Mouse (Mus musculus) liver, embryonic 16.5 days (tissue): ENCODE measurements around the gene Sema4b. TPM values are rescaled to one million over a fixed set of nuclear protein-coding genes. Genes with fewer than 3 reads are reported as not detected.

ENCODE experiments used
- ATAC-seq: fragments of 200-750 bp; cut with Nextera tagmentation; 2 replicates; pipeline ENCODE4 v1.8.0; 2017; ENCODE audit warnings: low read depth, mild to moderate bottlenecking, moderate number of reproducible peaks, moderate library complexity
- H3K27ac ChIP-seq: fragments of 300-500 bp; sonication (generic); 2 replicates; pipeline ENCODE4 v1.5.1; 2014; ENCODE audit warnings: mild to moderate bottlenecking, low read length
- H3K27me3 ChIP-seq: fragments of 300-500 bp; sonication (generic); 2 replicates; pipeline ENCODE4 v1.6.1; 2014; ENCODE audit warnings: low read depth, low read length, mixed read lengths; ENCODE audit not compliant: control insufficient read depth, insufficient read depth
- H3K36me3 ChIP-seq: fragments of 300-500 bp; sonication (generic); 2 replicates; pipeline ENCODE4 v1.6.1; 2014; ENCODE audit warnings: mild to moderate bottlenecking; ENCODE audit not compliant: control insufficient read depth, insufficient read depth
- H3K4me1 ChIP-seq: fragments of 300-500 bp; sonication (generic); 2 replicates; pipeline ENCODE4 v1.6.1; 2014; ENCODE audit warnings: low read depth, low read length, mixed read lengths; ENCODE audit not compliant: control insufficient read depth
- H3K4me2 ChIP-seq: fragments of 300-500 bp; sonication (generic); 2 replicates; pipeline ENCODE4 v1.6.1; 2014; ENCODE audit warnings: low read depth, low read length, mixed read lengths
- H3K4me3 ChIP-seq: fragments of 300-500 bp; sonication (generic); 2 replicates; pipeline ENCODE4 v1.5.1; 2014; ENCODE audit warnings: low read depth, mild to moderate bottlenecking, low read length
- H3K9ac ChIP-seq: fragments of 300-500 bp; sonication (generic); 2 replicates; pipeline ENCODE4 v1.6.1; 2014; ENCODE audit warnings: low read depth, low read length
- H3K9me3 ChIP-seq: fragments of 300-500 bp; sonication (generic); replicated peaks from 2 replicates; pipeline ENCODE4 v1.6.1; 2016; ENCODE audit warnings: low read length; ENCODE audit not compliant: control insufficient read depth
- WGBS: fragments of 180-500 bp; shearing (Covaris S2); extraction: QIAGEN DNeasy Blood & Tissue Kit; methylation state at CpG from one replicate; pipeline ENCODE4 v1.1.7; 2014; ENCODE audit not compliant: insufficient replicate concordance; 5-methylcytosine and 5-hydroxymethylcytosine counted together
- polyA plus RNA-seq: library from polyadenylated mRNA; unstranded; fragments of >200 nt; fragmentation: Nextera tagmentation; extraction: Ambion mirVana; gene quantifications from 2 replicates; pipeline ENCODE4 v1.2.1, GENCODE M21; 2015

Gene Sema4b
- polyA plus RNA-seq, 1 experiment from 2014 or later = 14.4 TPM

DNA sequence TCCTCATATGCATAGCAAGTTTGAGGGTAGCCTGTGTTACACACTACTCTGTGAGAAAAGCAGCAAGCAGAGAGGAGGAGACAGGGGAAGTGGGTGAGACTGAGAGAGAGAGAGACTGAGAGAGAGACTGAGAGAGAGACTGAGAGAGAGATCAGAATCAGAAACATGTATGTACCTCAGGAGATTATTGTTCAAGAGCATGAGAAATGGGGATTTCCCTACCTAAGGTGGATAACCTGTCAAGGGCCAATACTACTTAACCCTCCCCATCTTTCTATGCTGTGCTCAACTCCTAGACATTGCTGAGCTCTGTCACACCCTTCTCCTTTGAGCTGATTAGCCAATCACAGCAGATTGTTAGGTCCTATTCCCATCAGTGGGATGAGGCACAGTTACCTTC, 4.5 kb upstream of the Sema4b start:
- peaks cover 39% of the 10 kb centered on the region for H3K4me1 ChIP-seq
- H3K9ac ChIP-seq = no peak overlapping the region
- ATAC-seq = no peak
- no peaks in the 10 kb centered on the region for H3K36me3 ChIP-seq
- no peaks in the 10 kb centered on the region for H3K27me3 ChIP-seq
- H3K9me3 ChIP-seq = no peaks in the 10 kb centered on the region
- no peak overlapping the region for H3K4me3 ChIP-seq
- no peak overlapping the region for H3K27ac ChIP-seq
- no peak overlapping the region for H3K4me2 ChIP-seq

GRCm38 (mm10) chr7:80183466-80183865, 3.2 kb upstream of the Sema4b start:
- ATAC-seq = no peak
- peak overlapping the region; percentile 20; the same call in 1 of the 2 replicates for H3K27ac ChIP-seq
- WGBS = 94% methylated on average over 1 of the region's 1 CpGs

GRCm38 (mm10) chr7:80183969-80184368, 2.7 kb upstream of the Sema4b start:
- Histone ChIP-seq H3K9me3 (no peaks in the 10 kb centered on the region), H3K27ac (no peak overlapping the region), H3K4me3 (no peak overlapping the region), H3K4me2 (no peak overlapping the region), H3K9ac (no peak overlapping the region), H3K36me3 (no peaks in the 10 kb centered on the region), H3K27me3 (no peaks in the 10 kb centered on the region), H3K4me1 (peaks cover 51% of the 10 kb centered on the region)
- WGBS = 64% methylated on average over 5 of the region's 5 CpGs
- no peak for ATAC-seq

More at GRCm38 (mm10) chr7:80183466-80183865, 3.2 kb upstream of the Sema4b start:
- Histone ChIP-seq H3K4me3 (no peak overlapping the region), H3K9me3 (no peaks in the 10 kb centered on the region), H3K27me3 (no peaks in the 10 kb centered on the region), H3K9ac (no peak overlapping the region), H3K4me2 (no peak overlapping the region), H3K4me1 (peaks cover 51% of the 10 kb centered on the region), H3K36me3 (no peaks in the 10 kb centered on the region)

DNA sequence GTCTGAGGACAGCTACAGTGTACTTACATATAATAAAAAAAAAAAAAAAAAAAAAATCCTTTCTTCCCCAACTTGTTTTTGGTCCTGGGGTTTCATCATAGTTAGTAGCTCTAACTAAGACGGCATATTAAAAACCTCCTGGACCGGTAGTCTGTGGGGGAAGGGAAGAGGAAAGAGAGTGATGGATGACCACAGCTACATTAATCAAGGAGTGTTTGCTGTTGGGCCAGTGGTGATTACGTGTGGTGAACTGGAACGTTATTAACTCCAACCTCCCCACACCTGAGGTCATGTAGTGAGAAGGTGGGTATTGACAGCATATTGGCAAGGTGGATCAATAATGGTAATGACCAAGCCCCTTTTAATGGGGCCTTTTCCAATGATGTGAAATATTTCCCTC, 2.1 kb upstream of the Sema4b start:
- Histone ChIP-seq H3K9me3 (no peaks in the 10 kb centered on the region), H3K36me3 (no peaks in the 10 kb centered on the region), H3K27me3 (no peaks in the 10 kb centered on the region), H3K4me1 (peaks cover 51% of the 10 kb centered on the region), H3K4me2 (no peak overlapping the region), H3K27ac (0 out of 2 replicates have a peak overlapping the region, but pooled peaks have one; percentile 0), H3K9ac (no peak overlapping the region), H3K4me3 (no peak overlapping the region)
- ATAC-seq = no peak
- 58% methylated on average over 4 of the region's 4 CpGs for WGBS

- ATAC-seq = no peak
- WGBS = 41% methylated on average over 6 of the region's 6 CpGs
- Histone ChIP-seq H3K4me1 (peaks cover 51% of the 10 kb centered on the region), H3K27ac (peak overlapping the region; percentile 92), H3K9ac (no peak overlapping the region), H3K27me3 (no peaks in the 10 kb centered on the region), H3K9me3 (no peaks in the 10 kb centered on the region), H3K4me3 (no peak overlapping the region), H3K4me2 (no peak overlapping the region), H3K36me3 (no peaks in the 10 kb centered on the region)
Measured at GRCm38 (mm10) chr7:80184968-80185367, 1.7 kb upstream of the Sema4b start.

- H3K4me3 ChIP-seq = peak overlapping the region; percentile 72
- WGBS = 6% methylated on average over 8 of the region's 8 CpGs
Measured at GRCm38 (mm10) chr7:80186021-80186420, 620 bp upstream of the Sema4b start.

DNA sequence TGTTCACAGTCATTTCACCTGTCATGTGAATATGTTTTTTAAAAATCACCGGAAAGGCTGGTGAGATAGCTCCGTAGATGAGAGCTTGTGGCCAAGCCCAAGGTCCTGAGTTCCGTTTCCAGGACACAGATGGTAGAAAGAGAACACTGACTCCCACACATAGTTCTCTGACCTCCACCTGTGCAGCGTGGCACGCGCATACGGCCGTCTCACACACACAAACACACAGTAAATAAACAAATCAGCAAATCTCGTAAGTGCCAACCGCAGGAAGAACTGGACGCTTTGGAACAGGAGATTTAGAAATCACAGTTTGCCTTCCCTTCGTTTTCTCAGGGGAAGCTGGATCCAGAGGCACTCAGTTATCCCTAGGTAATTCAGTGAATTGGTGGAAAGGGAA, 860 bp downstream of the Sema4b start:
- peak overlapping the region; percentile 84 for H3K9ac ChIP-seq

More at GRCm38 (mm10) chr7:80186021-80186420, 620 bp upstream of the Sema4b start:
- H3K9ac ChIP-seq = peak overlapping the region; percentile 84
- peaks cover 47% of the 10 kb centered on the region for H3K4me1 ChIP-seq
- no peaks in the 10 kb centered on the region for H3K27me3 ChIP-seq
- H3K9me3 ChIP-seq = no peaks in the 10 kb centered on the region
- peak; percentile 83 for ATAC-seq
- no peaks in the 10 kb centered on the region for H3K36me3 ChIP-seq
- peak overlapping the region; percentile 92 for H3K27ac ChIP-seq
- H3K4me2 ChIP-seq = peak overlapping the region; percentile 89

DNA sequence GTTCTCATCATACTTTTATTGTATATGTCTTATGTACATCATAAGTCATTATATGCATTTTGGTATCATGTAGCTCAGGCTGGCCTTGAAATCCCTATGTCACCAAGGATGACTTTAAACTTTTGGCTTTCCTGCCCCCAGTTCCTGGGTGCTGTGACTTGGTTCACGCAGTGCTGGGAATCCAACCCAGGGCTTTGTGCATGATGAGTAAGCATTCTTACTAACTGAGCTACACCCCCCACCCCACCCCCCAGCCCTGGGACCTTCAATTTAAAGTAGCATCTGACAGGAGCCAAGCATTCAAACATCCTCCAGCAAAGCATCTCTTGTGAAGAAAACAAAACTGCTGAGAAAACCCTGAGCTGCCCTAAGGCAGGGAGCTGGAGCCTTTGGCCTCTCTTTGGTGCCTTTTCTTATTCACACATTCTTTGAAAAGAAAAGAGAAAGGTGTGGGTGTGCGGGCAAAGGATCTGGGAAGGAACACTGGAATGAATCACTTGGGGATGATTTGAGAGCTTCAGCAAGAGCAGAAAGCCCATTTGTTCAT, 2.0 kb downstream of the Sema4b start:
- WGBS = 80% methylated on average over 2 of the region's 2 CpGs
- Histone ChIP-seq H3K4me1 (peaks cover 66% of the 10 kb centered on the region), H3K4me2 (no peak overlapping the region), H3K9me3 (no peaks in the 10 kb centered on the region), H3K4me3 (no peak overlapping the region), H3K9ac (no peak overlapping the region), H3K27ac (no peak overlapping the region), H3K36me3 (no peaks in the 10 kb centered on the region), H3K27me3 (no peaks in the 10 kb centered on the region)
- ATAC-seq = no peak

More for the DNA sequence above, 860 bp downstream of the Sema4b start:
- Histone ChIP-seq H3K36me3 (no peaks in the 10 kb centered on the region), H3K4me3 (peak overlapping the region; percentile 72), H3K4me1 (peaks cover 56% of the 10 kb centered on the region), H3K4me2 (peak overlapping the region; percentile 89), H3K9me3 (no peaks in the 10 kb centered on the region), H3K27me3 (no peaks in the 10 kb centered on the region), H3K27ac (no peak overlapping the region)
- 76% methylated on average over 12 of the region's 12 CpGs for WGBS
- ATAC-seq = no peak

DNA sequence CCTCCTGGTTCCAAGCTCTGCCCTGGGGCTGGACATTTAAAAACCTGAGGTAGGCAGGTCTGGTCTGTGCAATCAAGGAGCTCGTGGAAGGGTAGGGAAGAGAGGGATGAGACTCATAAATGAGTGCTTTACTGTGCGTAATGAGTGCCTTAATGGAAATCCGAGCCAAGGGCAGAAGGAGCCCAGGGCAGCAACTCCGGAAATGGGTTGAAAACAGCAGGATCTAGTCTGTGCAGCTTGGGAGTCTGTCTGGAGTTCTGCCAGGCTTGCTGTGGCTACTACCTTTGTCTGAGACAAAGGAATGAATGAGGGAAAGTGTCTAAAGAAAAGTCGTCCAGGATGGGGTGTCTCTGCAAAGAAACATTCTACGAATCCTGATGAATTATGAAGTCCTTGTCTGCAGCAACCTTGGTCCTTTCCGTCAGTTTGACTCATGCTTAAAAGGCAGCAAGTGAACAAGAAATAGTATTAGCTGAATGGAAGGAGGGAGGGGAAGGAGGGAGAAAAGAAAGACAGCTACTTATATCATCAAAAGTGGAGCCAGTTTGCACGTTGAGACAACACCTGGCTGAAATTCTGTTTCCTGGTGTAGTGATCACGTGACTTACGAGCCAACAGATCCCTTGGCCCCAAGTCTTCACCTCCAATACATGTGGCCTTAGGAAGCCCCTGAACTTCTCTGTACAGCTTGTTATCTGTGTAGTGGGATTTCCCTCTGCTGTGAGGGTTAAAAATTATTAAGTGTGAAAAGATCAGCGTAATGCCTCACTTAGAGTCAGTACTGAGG, 2.7 kb downstream of the Sema4b start:
- no peak overlapping the region for H3K27ac ChIP-seq
- no peaks in the 10 kb centered on the region for H3K27me3 ChIP-seq
- H3K36me3 ChIP-seq = no peaks in the 10 kb centered on the region
- H3K4me3 ChIP-seq = no peak overlapping the region
- ATAC-seq = no peak
- H3K4me1 ChIP-seq = peaks cover 73% of the 10 kb centered on the region
- 69% methylated on average over 11 of the region's 11 CpGs for WGBS
- no peak overlapping the region for H3K9ac ChIP-seq
- H3K9me3 ChIP-seq = no peaks in the 10 kb centered on the region
- H3K4me2 ChIP-seq = no peak overlapping the region
